Mouse (Mus musculus): ENCODE results near the gene Pafah1b2. TPM values are rescaled to one million over a fixed set of nuclear protein-coding genes. Genes with fewer than 3 reads are reported as not detected.

The Pafah1b2 gene
- 108 and 111 TPM in 2 replicates for polyA plus RNA-seq (2012; rRNA removed)

- peak; percentile 68 for TF ChIP-seq CTCF (IDR thresholded peaks at IDR 0.05; ENCODE audit: borderline replicate concordance, insufficient read depth, low read depth, low read length)
- TF ChIP-seq POLR2A (IDR thresholded peaks at IDR 0.05; ENCODE audit: borderline replicate concordance, insufficient read depth, low read length), result peak; percentile 44; the same call in 1 of the 2 replicates
- Histone ChIP-seq H3K4me1 (ENCODE audit: control insufficient read depth, insufficient read depth, low read length) (peaks cover 6% of the 10 kb centered on the region; the same call in 1 of the 2 replicates), H3K4me3 (replicated peaks; ENCODE audit: insufficient read depth, low read depth, low read length) (peak within 1 kb of the TSS; percentile 81), H3K27ac (ENCODE audit: insufficient read depth, low read length) (peak within 1 kb of the TSS; percentile 89), H3K27me3 (ENCODE audit: control insufficient read depth, insufficient read depth, low read length) (no peaks in the 10 kb centered on the region)
- WGBS, result 2% methylated on average over 68 of the region's 78 CpGs
- peak; percentile 96 to 98 for DNase-seq
Measured at GRCm38 (mm10) chr9:46012091-46013008, at the start of gene Pafah1b2, which contains the start of gene Sik3. Gene Pafah1b2 (minus strand): TSS chr9:46012690. Gene Sik3 (plus strand): TSS chr9:46012820.

GRCm38 (mm10) chr9:46061696-46062425 is 49.4 kb upstream of the Pafah1b2 start:
- Histone ChIP-seq H3K4me3 (replicated peaks; ENCODE audit: insufficient read depth, low read depth, low read length) (no peak overlapping the region), H3K4me1 (ENCODE audit: control insufficient read depth, insufficient read depth, low read length) (peaks cover 14% of the 10 kb centered on the region; the same call in 1 of the 2 replicates), H3K27me3 (ENCODE audit: control insufficient read depth, insufficient read depth, low read length) (no peaks in the 10 kb centered on the region), H3K27ac (ENCODE audit: insufficient read depth, low read length) (peak overlapping the region; percentile 51; the same call in 1 of the 2 replicates)
- TF ChIP-seq CTCF (IDR thresholded peaks at IDR 0.05; ENCODE audit: borderline replicate concordance, insufficient read depth, low read depth, low read length), result no peak
- TF ChIP-seq POLR2A (IDR thresholded peaks at IDR 0.05; ENCODE audit: borderline replicate concordance, insufficient read depth, low read length), result no peak
- peak; percentile 46 to 61 for DNase-seq
- WGBS, result 14% methylated on average over 9 of the region's 9 CpGs

GRCm38 (mm10) chr9:46060249-46060648 is 47.8 kb upstream of the Pafah1b2 start:
- Histone ChIP-seq H3K27me3 (ENCODE audit: control insufficient read depth, insufficient read depth, low read length) (no peaks in the 10 kb centered on the region), H3K4me1 (ENCODE audit: control insufficient read depth, insufficient read depth, low read length) (peaks cover 22% of the 10 kb centered on the region), H3K4me3 (replicated peaks; ENCODE audit: insufficient read depth, low read depth, low read length) (no peak overlapping the region), H3K27ac (ENCODE audit: insufficient read depth, low read length) (no peak overlapping the region)
- TF ChIP-seq POLR2A (IDR thresholded peaks at IDR 0.05; ENCODE audit: borderline replicate concordance, insufficient read depth, low read length) (no peak), CTCF (IDR thresholded peaks at IDR 0.05; ENCODE audit: borderline replicate concordance, insufficient read depth, low read depth, low read length) (no peak)
- no peak for DNase-seq
- WGBS, result 96% methylated on average over 2 of the region's 2 CpGs

GRCm38 (mm10) chr9:46058065-46058464 is 45.6 kb upstream of the Pafah1b2 start:
- no peak for TF ChIP-seq CTCF (IDR thresholded peaks at IDR 0.05; ENCODE audit: borderline replicate concordance, insufficient read depth, low read depth, low read length)
- TF ChIP-seq POLR2A (IDR thresholded peaks at IDR 0.05; ENCODE audit: borderline replicate concordance, insufficient read depth, low read length), result no peak
- H3K4me3 ChIP-seq (replicated peaks; ENCODE audit: insufficient read depth, low read depth, low read length), result no peak overlapping the region
- WGBS, result 80% methylated on average over 3 of the region's 3 CpGs
- H3K27me3 ChIP-seq (ENCODE audit: control insufficient read depth, insufficient read depth, low read length), result no peaks in the 10 kb centered on the region
- DNase-seq, result no peak
- peaks cover 25% of the 10 kb centered on the region for H3K4me1 ChIP-seq (ENCODE audit: control insufficient read depth, insufficient read depth, low read length)
- no peak overlapping the region for H3K27ac ChIP-seq (ENCODE audit: insufficient read depth, low read length)

- no peaks in the 10 kb centered on the region for H3K27me3 ChIP-seq (ENCODE audit: control insufficient read depth, insufficient read depth, low read length)
- peak; percentile 60 to 82 for DNase-seq
- H3K4me1 ChIP-seq (ENCODE audit: control insufficient read depth, insufficient read depth, low read length), result peaks cover 26% of the 10 kb centered on the region
- no peak for TF ChIP-seq POLR2A (IDR thresholded peaks at IDR 0.05; ENCODE audit: borderline replicate concordance, insufficient read depth, low read length)
- TF ChIP-seq CTCF (IDR thresholded peaks at IDR 0.05; ENCODE audit: borderline replicate concordance, insufficient read depth, low read depth, low read length), result no peak
- H3K27ac ChIP-seq (ENCODE audit: insufficient read depth, low read length), result 0 out of 2 replicates have a peak overlapping the region, but pooled peaks have one; percentile 1
- WGBS, result 16% methylated on average over 9 of the region's 9 CpGs
- no peak overlapping the region for H3K4me3 ChIP-seq (replicated peaks; ENCODE audit: insufficient read depth, low read depth, low read length)
Measured at GRCm38 (mm10) chr9:46053014-46053666, 40.6 kb upstream of the Pafah1b2 start.

GRCm38 (mm10) chr9:46050203-46050602 is 37.7 kb upstream of the Pafah1b2 start:
- no peak for DNase-seq
- Histone ChIP-seq H3K27ac (ENCODE audit: insufficient read depth, low read length) (no peak overlapping the region), H3K4me3 (replicated peaks; ENCODE audit: insufficient read depth, low read depth, low read length) (no peak overlapping the region), H3K27me3 (ENCODE audit: control insufficient read depth, insufficient read depth, low read length) (no peaks in the 10 kb centered on the region), H3K4me1 (ENCODE audit: control insufficient read depth, insufficient read depth, low read length) (peaks cover 23% of the 10 kb centered on the region)
- WGBS, result 87% methylated on average over 8 of the region's 8 CpGs
- no peak for TF ChIP-seq CTCF (IDR thresholded peaks at IDR 0.05; ENCODE audit: borderline replicate concordance, insufficient read depth, low read depth, low read length)
- TF ChIP-seq POLR2A (IDR thresholded peaks at IDR 0.05; ENCODE audit: borderline replicate concordance, insufficient read depth, low read length), result no peak

DNA sequence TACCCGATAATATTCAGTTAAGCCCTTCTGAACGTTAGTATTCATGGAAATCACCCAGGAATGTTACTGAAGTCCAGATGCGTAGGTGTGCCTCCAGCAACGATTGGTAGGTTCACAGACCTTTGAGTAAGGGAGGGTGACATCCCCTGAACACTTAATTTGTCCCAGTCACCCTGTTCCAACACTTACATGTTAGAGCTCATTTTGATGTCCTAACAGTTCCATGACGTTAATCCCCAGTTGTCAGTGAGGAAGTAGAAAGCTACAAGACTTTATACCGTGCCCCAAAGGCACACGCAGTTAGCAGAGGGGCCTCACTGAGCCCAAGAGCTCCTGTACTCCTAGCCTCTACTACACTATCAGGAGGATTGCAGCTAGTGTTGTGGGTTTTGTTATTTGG is 37.0 kb upstream of the Pafah1b2 start:
- Histone ChIP-seq H3K4me3 (replicated peaks; ENCODE audit: insufficient read depth, low read depth, low read length) (no peak overlapping the region), H3K27me3 (ENCODE audit: control insufficient read depth, insufficient read depth, low read length) (no peaks in the 10 kb centered on the region), H3K4me1 (ENCODE audit: control insufficient read depth, insufficient read depth, low read length) (peaks cover 28% of the 10 kb centered on the region), H3K27ac (ENCODE audit: insufficient read depth, low read length) (no peak overlapping the region)
- TF ChIP-seq POLR2A (IDR thresholded peaks at IDR 0.05; ENCODE audit: borderline replicate concordance, insufficient read depth, low read length) (no peak), CTCF (IDR thresholded peaks at IDR 0.05; ENCODE audit: borderline replicate concordance, insufficient read depth, low read depth, low read length) (no peak)
- DNase-seq, result no peak
- 75% methylated on average over 7 of the region's 7 CpGs for WGBS
